Comparison of ENCODE assay signal across 8 mouse cellular contexts in the genomic region with DNA sequence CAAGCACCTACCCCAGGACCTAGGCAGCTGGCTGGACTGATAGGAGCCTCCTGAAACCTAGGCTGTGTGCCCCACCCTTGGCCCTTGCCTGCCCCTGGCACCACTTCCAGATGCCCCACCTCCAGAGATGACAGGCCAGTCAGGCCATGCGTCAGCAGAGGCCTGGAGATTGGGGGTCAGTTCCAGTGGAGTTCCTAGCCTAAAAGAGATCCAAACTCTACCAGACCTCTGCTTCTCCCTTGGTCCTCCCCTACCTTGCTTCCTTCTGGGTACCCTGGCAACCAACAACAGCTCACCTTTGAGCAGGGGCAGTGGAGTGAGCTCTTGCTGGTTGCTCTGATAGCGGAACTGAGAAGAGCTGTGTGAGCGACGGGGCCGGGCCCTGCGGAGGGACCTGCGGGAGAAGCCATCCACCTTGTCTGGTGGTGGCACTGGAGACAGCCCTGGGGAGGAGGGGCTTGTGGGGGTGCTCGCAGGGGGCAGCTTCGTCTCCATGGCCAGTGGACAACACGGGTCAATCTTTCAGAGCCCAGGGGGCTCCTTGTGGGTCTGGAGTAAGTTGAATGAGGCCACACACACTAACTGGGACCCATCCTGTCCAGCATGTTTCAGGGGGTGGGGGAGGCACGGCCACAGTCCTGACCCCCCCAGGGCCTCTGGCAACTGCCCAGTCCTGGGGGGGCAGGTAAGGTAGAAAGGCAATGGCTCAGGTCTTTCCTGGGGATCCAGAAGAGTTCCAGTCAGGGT. TPM values are rescaled to one million over a fixed set of nuclear protein-coding genes. Genes with fewer than 3 reads are reported as not detected.
DNase-seq lines count a peak whose midpoint lies in the region; ATAC-seq and TF ChIP-seq lines count a peak whose summit lies in the region.

No protein-coding gene starts in this region.

- H3K36me3 ChIP-seq in heart, embryonic 15.5 days = peaks cover 33% of the 10 kb centered on the region
- H3K36me3 ChIP-seq in liver, embryonic 14.5 days (replicated peaks; ENCODE audit: control insufficient read depth, insufficient read depth, low read depth) = no peaks in the 10 kb centered on the region

- no peak for ATAC-seq in heart, embryonic 15.5 days (replicated peaks; ENCODE audit: insufficient number of reproducible peaks, insufficient read depth, low FRiP score, low read depth)
- no peak for ATAC-seq in liver, embryonic 14.5 days (ENCODE audit: insufficient read depth)

- no peak for TF ChIP-seq CTCF in liver, embryonic 14.5 days (IDR thresholded peaks at IDR 0.05; ENCODE audit: low read depth)

- H3K4me3 ChIP-seq in heart, embryonic 15.5 days = peak overlapping the region; percentile 89
- H3K4me3 ChIP-seq in liver, embryonic 14.5 days (ENCODE audit: insufficient read depth in 1 of 2, low read depth in 2 of 2, low read length in 2 of 2) = no peak overlapping the region; a peak in 1 of 4 replicates

- DNase-seq in heart, adult 11 months = peak; percentile 97
- DNase-seq in heart, postnatal 14 days = no peak
- peak; percentile 76 for DNase-seq in cerebellum, adult 9-10 months
- no peak for DNase-seq in liver, embryonic 14.5 days (ENCODE audit: low read depth in 3 of 3, low spot score in 3 of 3)
- peak; percentile 42 for DNase-seq in skeletal muscle tissue, adult 2 months (ENCODE audit: low read depth, low spot score)
- DNase-seq in layer of hippocampus, postnatal 10 days (ENCODE audit: low spot score in 2 of 2) = no peak
- DNase-seq in frontal cortex, postnatal 10 days (ENCODE audit: low spot score in 2 of 2) = no peak

- H3K4me1 ChIP-seq in heart, embryonic 15.5 days (replicated peaks) = peaks cover 23% of the 10 kb centered on the region
- peaks cover 20 to 25% of the 10 kb centered on the region in 2 experiments for H3K4me1 ChIP-seq in liver, embryonic 14.5 days (replicated peaks; ENCODE audit: control insufficient read depth in 2 of 2, insufficient read depth in 2 of 2, low read length in 1 of 2)

- TF ChIP-seq EP300 in liver, embryonic 14.5 days (IDR thresholded peaks at IDR 0.05; ENCODE audit: low read depth) = no peak

- no peak overlapping the region for H3K27ac ChIP-seq in heart, embryonic 15.5 days
- no peak overlapping the region for H3K27ac ChIP-seq in liver, embryonic 14.5 days

- intact Hi-C loops in heart, postnatal 14 days (cut with DNase I) = loop anchor here (5.0 kb wide), 1 partner anchor 92 kb away; a partner anchor contains a TSS

- no peaks in the 10 kb centered on the region for H3K9me3 ChIP-seq in heart, embryonic 15.5 days (replicated peaks)
- H3K9me3 ChIP-seq in liver, embryonic 14.5 days (ENCODE audit: control insufficient read depth, low read length) = no peaks in the 10 kb centered on the region

- WGBS in heart, embryonic 15.5 days = 61% methylated on average over 11 of the region's 11 CpGs
- WGBS in liver, embryonic 14.5 days (ENCODE audit: insufficient replicate concordance) = 65% methylated on average over 11 of the region's 11 CpGs

- H3K9ac ChIP-seq in heart, embryonic 15.5 days = peak overlapping the region; percentile 90
- H3K9ac ChIP-seq in liver, embryonic 14.5 days (replicated peaks) = no peak overlapping the region

- peak overlapping the region; percentile 87 for H3K4me2 ChIP-seq in heart, embryonic 15.5 days
- H3K4me2 ChIP-seq in liver, embryonic 14.5 days (ENCODE audit: low read depth) = peak overlapping the region; percentile 86

- no peaks in the 10 kb centered on the region for H3K27me3 ChIP-seq in heart, embryonic 15.5 days
- no peaks in the 10 kb centered on the region for H3K27me3 ChIP-seq in liver, embryonic 14.5 days (ENCODE audit: control insufficient read depth, insufficient read depth, low read length)

RNA-seq across cellular contexts. Expression of a gene that starts 1.2 kb away (rescaled TPM):
- total RNA-seq in heart, postnatal 14 days (2021) = 10 to 100 TPM; 31.4 to 35.1 TPM
- 21.4 and 28.1 TPM in 2 replicates for polyA plus RNA-seq in heart, embryonic 15.5 days (2015; fragmentation: Nextera tagmentation; extraction: Ambion mirVana)
- polyA plus RNA-seq in liver, embryonic 14.5 days (2012; rRNA removed) = 3.2 TPM in 2 replicates
- polyA plus RNA-seq in liver, embryonic 14.5 days (2014; fragmentation: Nextera tagmentation; extraction: Ambion mirVana) = 2.4 and 2.5 TPM in 2 replicates
- 100 to 1,000 TPM; 187 to 188 TPM for total RNA-seq in layer of hippocampus, postnatal 10 days (2021)

RNA-seq across cellular contexts. Expression of a gene that starts 7.0 kb away (rescaled TPM):
- total RNA-seq in heart, postnatal 14 days (2021) = 10 to 100 TPM; 20.4 to 22.7 TPM
- 6.7 and 10.0 TPM in 2 replicates for polyA plus RNA-seq in heart, embryonic 15.5 days (2015; fragmentation: Nextera tagmentation; extraction: Ambion mirVana)
- 5.0 and 5.4 TPM in 2 replicates for polyA plus RNA-seq in liver, embryonic 14.5 days (2012; rRNA removed)
- polyA plus RNA-seq in liver, embryonic 14.5 days (2014; fragmentation: Nextera tagmentation; extraction: Ambion mirVana) = 4.1 and 4.4 TPM in 2 replicates
- total RNA-seq in layer of hippocampus, postnatal 10 days (2021) = 10 to 100 TPM; 31.3 to 31.6 TPM

RNA-seq across cellular contexts. Expression of a gene that starts 8.3 kb away (rescaled TPM):
- total RNA-seq in heart, postnatal 14 days (2021) = not detected
- polyA plus RNA-seq in heart, embryonic 15.5 days (2015; fragmentation: Nextera tagmentation; extraction: Ambion mirVana) = 0.57 TPM in 1 of 2 replicates, not detected in the other
- polyA plus RNA-seq in liver, embryonic 14.5 days (2012; rRNA removed) = not detected in 2 replicates
- polyA plus RNA-seq in liver, embryonic 14.5 days (2014; fragmentation: Nextera tagmentation; extraction: Ambion mirVana) = not detected in 2 replicates
- total RNA-seq in layer of hippocampus, postnatal 10 days (2021) = not detected

RNA-seq across cellular contexts. Expression of a gene that starts 42.0 kb away (rescaled TPM):
- total RNA-seq in heart, postnatal 14 days (2021) = 100 to 1,000 TPM; 163 to 172 TPM
- polyA plus RNA-seq in heart, embryonic 15.5 days (2015; fragmentation: Nextera tagmentation; extraction: Ambion mirVana) = 54.1 and 66.8 TPM in 2 replicates
- 65.3 and 81.6 TPM in 2 replicates for polyA plus RNA-seq in liver, embryonic 14.5 days (2012; rRNA removed)
- 38.0 and 49.6 TPM in 2 replicates for polyA plus RNA-seq in liver, embryonic 14.5 days (2014; fragmentation: Nextera tagmentation; extraction: Ambion mirVana)
- 10 to 100 TPM; 75.1 to 82.7 TPM for total RNA-seq in layer of hippocampus, postnatal 10 days (2021)

RNA-seq across cellular contexts. Expression of a gene that starts 50.3 kb away (rescaled TPM):
- not detected for total RNA-seq in heart, postnatal 14 days (2021)
- polyA plus RNA-seq in heart, embryonic 15.5 days (2015; fragmentation: Nextera tagmentation; extraction: Ambion mirVana) = not detected in 2 replicates
- not detected in 2 replicates for polyA plus RNA-seq in liver, embryonic 14.5 days (2012; rRNA removed)
- polyA plus RNA-seq in liver, embryonic 14.5 days (2014; fragmentation: Nextera tagmentation; extraction: Ambion mirVana) = not detected in 2 replicates
- total RNA-seq in layer of hippocampus, postnatal 10 days (2021) = not detected

Comparison
In these comparisons a context has a peak if more than half of its experiments do, and no peak if none do; other contexts are left out.
1. DNase-seq: peak in heart, adult 11 months (single experiment), cerebellum, adult 9-10 months (single experiment) and skeletal muscle tissue, adult 2 months (single experiment); none in heart, postnatal 14 days (0 of 2), liver, embryonic 14.5 days (0 of 3), layer of hippocampus, postnatal 10 days (0 of 2) and frontal cortex, postnatal 10 days (0 of 2).
2. RNA of a gene that starts 1.2 kb away (total RNA-seq): 187 to 188 TPM in layer of hippocampus, postnatal 10 days; 31.4 to 35.1 TPM in heart, postnatal 14 days; every median in the first group is over 4 times any median in the second.